Comparison of ENCODE assay signal across 25 mouse cellular contexts in the genomic region with DNA sequence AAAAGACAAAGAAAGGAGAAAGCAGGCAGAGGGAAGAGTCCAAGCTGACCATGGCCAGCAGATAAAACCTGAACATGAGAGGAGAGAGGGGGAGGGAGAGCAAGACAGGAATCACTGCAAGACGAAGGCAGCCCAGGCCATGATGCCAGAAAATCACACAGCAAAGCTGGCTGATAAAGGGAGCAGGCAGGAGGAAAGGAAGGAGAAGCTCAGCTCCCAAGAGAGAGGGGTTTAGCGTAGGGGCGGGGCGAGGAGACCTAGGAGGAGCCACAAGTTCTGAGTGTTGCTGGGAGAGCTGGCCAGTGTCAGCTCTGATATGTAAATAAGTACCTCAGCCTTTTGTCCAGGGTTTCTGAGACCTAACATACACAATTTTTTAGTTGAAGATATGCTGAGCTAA. TPM values are rescaled to one million over a fixed set of nuclear protein-coding genes. Genes with fewer than 3 reads are reported as not detected.
DNase-seq lines count a peak whose midpoint lies in the region; ATAC-seq and TF ChIP-seq lines count a peak whose summit lies in the region.
"Had no signal": no experiment of that assay in that cellular context is flagged by ENCODE, and none has a peak within 500 bp of the region (broad histone marks: within the 10 kb centered on the region; RNA-seq: fewer than 3 reads in every experiment).

No protein-coding gene starts in this region.

- TF ChIP-seq CTCF in lung, postnatal 0 days (IDR thresholded peaks at IDR 0.05), result no peak
- no peak for TF ChIP-seq CTCF in ES-Bruce4 (IDR thresholded peaks at IDR 0.05; ENCODE audit: low read depth, low read length)

- H3K4me1 ChIP-seq in lung, postnatal 0 days (ENCODE audit: insufficient read depth, low read depth, low read length), result no peaks in the 10 kb centered on the region
- peaks cover 2% of the 10 kb centered on the region for H3K4me1 ChIP-seq in ES-Bruce4 (ENCODE audit: control insufficient read depth, insufficient read depth, low read length)
- H3K4me1 ChIP-seq: hindbrain, embryonic 10.5 days; hindbrain, embryonic 15.5 days; limb, embryonic 10.5 days had no signal

- no peaks in the 10 kb centered on the region for H3K36me3 ChIP-seq in lung, postnatal 0 days (ENCODE audit: insufficient read depth, low read length)
- no peaks in the 10 kb centered on the region for H3K36me3 ChIP-seq in ES-Bruce4 (ENCODE audit: control insufficient read depth, insufficient read depth, low read length, poor library complexity, severe bottlenecking)
- H3K36me3 ChIP-seq: heart, embryonic 13.5 days; hindbrain, embryonic 10.5 days; hindbrain, embryonic 15.5 days; limb, embryonic 10.5 days; limb, embryonic 15.5 days; liver, embryonic 13.5 days had no signal

- no peak for TF ChIP-seq POLR2A in ES-Bruce4 (IDR thresholded peaks at IDR 0.05; ENCODE audit: insufficient read depth, low read length)

- no peak for TF ChIP-seq EP300 in lung, postnatal 0 days (IDR thresholded peaks at IDR 0.05)
- TF ChIP-seq EP300 in ES-Bruce4 (IDR thresholded peaks at IDR 0.05; ENCODE audit: insufficient read depth, low read depth, low read length), result no peak

- no peak for ATAC-seq in lung, postnatal 0 days
- ATAC-seq: forebrain, embryonic 16.5 days; inflammation-experienced regulatory T-cells, adult 6 months; midbrain, embryonic 16.5 days had no signal

- no peaks in the 10 kb centered on the region for H3K9me3 ChIP-seq in lung, postnatal 0 days (ENCODE audit: low read length)
- no peaks in the 10 kb centered on the region; the same call in 1 of the 2 replicates for H3K9me3 ChIP-seq in ES-Bruce4 (replicated peaks; ENCODE audit: control insufficient read depth, insufficient read depth, low read length, poor library complexity, severe bottlenecking)
- H3K9me3 ChIP-seq: heart, embryonic 13.5 days; hindbrain, embryonic 15.5 days; limb, embryonic 10.5 days; limb, embryonic 15.5 days; liver, embryonic 13.5 days had no signal

- no peak overlapping the region for H3K4me2 ChIP-seq in lung, postnatal 0 days (replicated peaks; ENCODE audit: low read depth, low read length)
- H3K4me2 ChIP-seq: heart, embryonic 13.5 days; hindbrain, embryonic 15.5 days; limb, embryonic 15.5 days; liver, embryonic 13.5 days; midbrain, embryonic 11.5 days had no signal

- no peaks in the 10 kb centered on the region for H3K27me3 ChIP-seq in lung, postnatal 0 days (replicated peaks; ENCODE audit: insufficient read depth, low read length)
- H3K27me3 ChIP-seq in ES-Bruce4 (ENCODE audit: control insufficient read depth, insufficient read depth, low read length, poor library complexity, severe bottlenecking), result no peaks in the 10 kb centered on the region
- H3K27me3 ChIP-seq: heart, embryonic 13.5 days; hindbrain, embryonic 15.5 days; limb, embryonic 15.5 days; liver, embryonic 13.5 days had no signal

- DNase-seq in embryo, embryonic 10 days (ENCODE audit: low spot score), result peak; percentile 8
- no peak for DNase-seq in embryo, embryonic 11 days
- peak; percentile 46 for DNase-seq in lung, postnatal 10 days
- DNase-seq in lung, postnatal 0 days (ENCODE audit: low spot score), result no peak
- peak; percentile 64 for DNase-seq in testis, postnatal 10 days (ENCODE audit: low spot score)
- DNase-seq in kidney, adult 8-10 months, result no peak
- no peak for DNase-seq in adipocyte (ENCODE audit: low spot score)
- DNase-seq: adrenal gland, postnatal 14 days; cerebellum, adult 11 months; cerebellum, adult 9-11 months; kidney, adult 18-20 months; layer of hippocampus, postnatal 36 days; liver, embryonic 13.5 days; lung, adult 18-20 months had no signal

- 70% methylated on average over 4 of the region's 4 CpGs for WGBS in lung, postnatal 0 days

- H3K4me3 ChIP-seq in lung, postnatal 0 days (ENCODE audit: low read depth, low read length), result no peak overlapping the region
- H3K4me3 ChIP-seq in ES-Bruce4 (ENCODE audit: low read depth, low read length), result peak overlapping the region; percentile 47
- H3K4me3 ChIP-seq: erythroblast, embryonic 14.5 days; heart, embryonic 13.5 days; hindbrain, embryonic 10.5 days; hindbrain, embryonic 15.5 days; limb, embryonic 10.5 days; limb, embryonic 15.5 days; liver, embryonic 13.5 days had no signal

- H3K9ac ChIP-seq in lung, postnatal 0 days (replicated peaks; ENCODE audit: low read depth), result no peak overlapping the region
- H3K9ac ChIP-seq in ES-Bruce4 (ENCODE audit: low read depth, poor library complexity, severe bottlenecking), result 0 out of 2 replicates have a peak overlapping the region, but pooled peaks have one; percentile 6
- H3K9ac ChIP-seq: heart, embryonic 13.5 days; hindbrain, embryonic 15.5 days; limb, embryonic 15.5 days; liver, embryonic 13.5 days had no signal

- no peak overlapping the region for H3K27ac ChIP-seq in lung, postnatal 0 days (ENCODE audit: low read length)
- peak overlapping the region; percentile 70 for H3K27ac ChIP-seq in ES-Bruce4 (ENCODE audit: insufficient read depth, low read length)
- H3K27ac ChIP-seq: heart, embryonic 13.5 days; hindbrain, embryonic 10.5 days; hindbrain, embryonic 15.5 days; limb, embryonic 10.5 days; limb, embryonic 15.5 days; liver, embryonic 13.5 days had no signal

RNA-seq across cellular contexts. Expression of a gene that starts 30.4 kb away (rescaled TPM):
- 201 and 206 TPM in 2 replicates for polyA plus RNA-seq in lung, postnatal 0 days (2015; fragmentation: Nextera tagmentation; extraction: Ambion mirVana)
- polyA plus RNA-seq in ES-Bruce4 (2011; ENCODE audit: insufficient read depth, insufficient read length, low read depth, missing spikeins), result 298 and 313 TPM in 2 replicates

Comparison
In these comparisons a context has a peak if more than half of its experiments do, and no peak if none do; other contexts are left out.
1. DNase-seq: peak in embryo, embryonic 10 days (single experiment), lung, postnatal 10 days (single experiment) and testis, postnatal 10 days (single experiment); none in embryo, embryonic 11 days (single experiment), lung, postnatal 0 days (single experiment), kidney, adult 8-10 months (0 of 2) and adipocyte (single experiment).